Mouse (Mus musculus) C2C12 (cell line): ENCODE results near the gene Tdrd12. TPM values are rescaled to one million over a fixed set of nuclear protein-coding genes. Genes with fewer than 3 reads are reported as not detected.

Source experiments
- H3K27me3 ChIP-seq: one replicate; pipeline ENCODE4 v1.6.1; 2011; ENCODE audit not compliant: control insufficient read depth, insufficient read depth, insufficient read length
- H3K36me3 ChIP-seq: one replicate; pipeline ENCODE4 v1.6.1; 2011; ENCODE audit not compliant: control insufficient read depth, insufficient read depth
- H3K4me3 ChIP-seq: one replicate; pipeline ENCODE4 v1.5.1; 2011; ENCODE audit warnings: mild to moderate bottlenecking, control low read depth; ENCODE audit not compliant: poor library complexity, insufficient read depth, severe bottlenecking
- H3K79me2 ChIP-seq: one replicate; pipeline ENCODE4 v1.6.1; 2011; ENCODE audit not compliant: control insufficient read depth, insufficient read depth
- H3K79me3 ChIP-seq: one replicate; pipeline ENCODE4 v1.6.1; 2011; ENCODE audit warnings: low read depth, control low read depth
- H3ac ChIP-seq: one replicate; pipeline ENCODE3; 2011; ENCODE audit warnings: low read depth; ENCODE audit not compliant: control insufficient read depth, insufficient read length
- CEBPB ChIP-seq: IDR thresholded peaks from one replicate; pipeline ENCODE4 v1.6.1; 2011; ENCODE audit warnings: low read depth, mild to moderate bottlenecking, control low read depth, moderate library complexity
- CTCF ChIP-seq: IDR thresholded peaks from one replicate; pipeline ENCODE4 v1.5.1; 2011; ENCODE audit not compliant: control insufficient read depth, insufficient read depth, insufficient read length
- FOSL1 ChIP-seq: IDR thresholded peaks from one replicate; pipeline ENCODE4 v1.8.0; 2011; ENCODE audit warnings: mild to moderate bottlenecking, low read length; ENCODE audit not compliant: poor library complexity, insufficient read depth, severe bottlenecking
- MAX ChIP-seq: IDR thresholded peaks from one replicate; pipeline ENCODE4 v1.6.1; 2011; ENCODE audit warnings: mild to moderate bottlenecking, control low read depth
- MYOD1 ChIP-seq: IDR thresholded peaks from one replicate; pipeline ENCODE4 v1.6.1; 2011; ENCODE audit warnings: low read depth; ENCODE audit not compliant: control insufficient read depth, insufficient read length
- MYOG ChIP-seq: IDR thresholded peaks from one replicate; pipeline ENCODE4 v1.6.1; 2011; ENCODE audit not compliant: control insufficient read depth, insufficient read length; ENCODE audit errors: extremely low read depth
- USF1 ChIP-seq: IDR thresholded peaks from one replicate; pipeline ENCODE4 v1.6.1; 2011; ENCODE audit warnings: low read depth, mild to moderate bottlenecking, control low read depth, moderate library complexity
- polyA plus RNA-seq: library from polyadenylated mRNA; unstranded; fragments of >200 nt; fragmentation: generic; extraction: Trizol; gene quantifications from one replicate; pipeline ENCODE4 v1.2.1, GENCODE M21; 2012; ENCODE audit warnings: missing spikeins

The Tdrd12 gene
- polyA plus RNA-seq, 1 experiment, result not detected

DNA sequence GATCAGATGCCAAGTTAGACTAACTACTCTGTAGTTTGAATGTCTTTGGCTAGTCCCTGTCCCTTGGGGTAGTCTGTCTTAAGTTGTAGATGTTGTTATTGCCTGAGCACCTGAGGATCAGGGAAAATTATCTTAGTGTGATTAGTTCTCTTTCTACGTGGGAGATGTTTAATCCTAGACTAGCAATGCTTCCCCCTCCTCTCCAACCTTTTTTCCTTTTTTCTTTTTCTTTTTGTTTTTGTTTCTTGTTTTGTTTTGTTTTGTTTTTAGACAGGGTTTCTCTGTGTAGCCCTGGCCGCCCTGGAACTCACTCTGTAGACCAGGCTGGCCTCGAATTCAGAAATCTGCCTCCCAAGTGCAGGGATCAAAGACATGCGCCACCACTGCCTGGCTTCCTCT, 18.7 kb upstream of the Tdrd12 start, which contains the start of gene Nudt19:
Gene Nudt19 (minus strand): TSS at position 100 of the 399 bp plus-strand sequence.
- TF ChIP-seq CTCF, result no peak
- no peak for TF ChIP-seq MYOG
- TF ChIP-seq FOSL1, result no peak
- no peak for TF ChIP-seq USF1
- no peak for TF ChIP-seq MAX
- TF ChIP-seq MYOD1, result no peak
- no peak for TF ChIP-seq CEBPB
- Histone ChIP-seq H3K79me3 (peaks cover 3% of the 10 kb centered on the region), H3K4me3 (peak within 1 kb of the TSS; percentile 56), H3ac (peak within 1 kb of the TSS; percentile 59), H3K36me3 (peaks cover 3% of the 10 kb centered on the region), H3K79me2 (no peaks in the 10 kb centered on the region), H3K27me3 (peaks cover 5% of the 10 kb centered on the region)

DNA sequence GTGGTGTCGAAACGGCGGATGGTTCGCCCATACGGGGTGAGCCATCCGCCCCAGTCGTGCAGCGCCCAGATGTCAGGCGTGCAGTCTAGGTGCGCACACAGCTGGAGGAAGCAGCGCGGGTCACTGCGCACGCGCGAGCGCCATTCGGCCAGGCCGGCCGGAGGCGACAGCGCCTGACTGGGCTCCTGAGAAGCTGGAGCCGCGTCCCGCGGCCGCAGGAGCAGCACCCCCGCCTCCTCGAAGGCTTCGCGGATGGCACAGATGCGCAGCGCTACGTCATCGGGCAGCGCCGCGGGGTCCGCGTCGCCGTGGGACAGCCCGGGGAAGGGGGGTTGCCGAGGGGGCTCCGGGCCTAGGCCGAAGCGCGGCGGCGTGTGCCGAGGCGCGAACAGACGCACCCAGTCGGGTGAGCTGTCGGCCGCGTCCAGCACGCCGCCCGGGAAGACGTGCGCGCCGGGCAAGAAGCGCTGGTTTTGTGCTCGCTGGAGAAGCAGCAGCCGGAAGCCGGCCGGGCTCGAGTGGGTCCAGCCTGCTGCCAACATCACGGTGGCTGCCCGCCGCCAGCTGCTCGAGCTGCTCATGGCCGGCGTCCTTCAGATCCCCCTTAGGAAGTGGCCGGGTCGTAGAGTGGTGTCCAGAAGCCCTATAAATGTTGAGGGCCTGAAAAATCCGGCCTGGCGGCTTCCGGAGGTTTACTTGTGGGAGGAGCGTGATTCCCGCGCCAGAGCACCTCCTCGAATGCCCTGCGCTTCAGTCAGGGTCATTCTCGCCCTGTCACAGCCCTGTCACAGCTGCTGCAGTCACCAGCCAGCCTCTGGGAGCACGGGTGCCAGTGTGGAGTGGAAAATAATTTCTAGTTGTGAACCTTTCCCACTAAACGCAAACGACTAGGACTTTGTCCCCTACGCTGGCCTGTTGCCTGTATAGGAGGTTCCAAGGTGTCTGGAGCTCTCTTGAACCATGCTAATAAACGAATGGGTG, 18.0 kb upstream of the Tdrd12 start:
- Histone ChIP-seq H3ac (peak overlapping the region; percentile 59), H3K36me3 (peaks cover 10% of the 10 kb centered on the region), H3K27me3 (no peaks in the 10 kb centered on the region), H3K79me3 (peaks cover 3% of the 10 kb centered on the region), H3K4me3 (peak overlapping the region; percentile 56), H3K79me2 (no peaks in the 10 kb centered on the region)
- no peak for TF ChIP-seq MYOD1
- no peak for TF ChIP-seq MAX
- TF ChIP-seq USF1, result no peak
- TF ChIP-seq MYOG, result no peak
- no peak for TF ChIP-seq CTCF
- TF ChIP-seq CEBPB, result no peak
- TF ChIP-seq FOSL1, result no peak

- Histone ChIP-seq H3K27me3 (no peaks in the 10 kb centered on the region), H3K4me3 (peak overlapping the region; percentile 56), H3K36me3 (peaks cover 17% of the 10 kb centered on the region), H3ac (peak overlapping the region; percentile 59), H3K79me3 (peaks cover 3% of the 10 kb centered on the region), H3K79me2 (no peaks in the 10 kb centered on the region)
- no peak for TF ChIP-seq FOSL1
- no peak for TF ChIP-seq MYOD1
- no peak for TF ChIP-seq USF1
- TF ChIP-seq MAX, result no peak
- TF ChIP-seq CTCF, result no peak
- TF ChIP-seq MYOG, result no peak
- TF ChIP-seq CEBPB, result no peak
Measured at GRCm38 (mm10) chr7:35554605-35555175, 17.1 kb upstream of the Tdrd12 start.

GRCm38 (mm10) chr7:35553751-35554604, 16.4 kb upstream of the Tdrd12 start:
- Histone ChIP-seq H3K4me3 (peak overlapping the region; percentile 56), H3ac (peak overlapping the region; percentile 40), H3K79me2 (no peaks in the 10 kb centered on the region), H3K79me3 (peaks cover 3% of the 10 kb centered on the region), H3K27me3 (no peaks in the 10 kb centered on the region), H3K36me3 (peaks cover 18% of the 10 kb centered on the region)
- TF ChIP-seq FOSL1, result no peak
- TF ChIP-seq CEBPB, result no peak
- no peak for TF ChIP-seq CTCF
- no peak for TF ChIP-seq USF1
- no peak for TF ChIP-seq MYOG
- no peak for TF ChIP-seq MYOD1
- no peak for TF ChIP-seq MAX

GRCm38 (mm10) chr7:35545881-35546280, 8.3 kb upstream of the Tdrd12 start:
- Histone ChIP-seq H3K4me3 (no peak overlapping the region), H3K79me3 (no peaks in the 10 kb centered on the region), H3K27me3 (no peaks in the 10 kb centered on the region), H3ac (no peak overlapping the region), H3K36me3 (peaks cover 16% of the 10 kb centered on the region), H3K79me2 (no peaks in the 10 kb centered on the region)
- TF ChIP-seq CTCF (peak; percentile 61), CEBPB (no peak)
